Mouse (Mus musculus): ENCODE results near the gene Atad5.

DNA sequence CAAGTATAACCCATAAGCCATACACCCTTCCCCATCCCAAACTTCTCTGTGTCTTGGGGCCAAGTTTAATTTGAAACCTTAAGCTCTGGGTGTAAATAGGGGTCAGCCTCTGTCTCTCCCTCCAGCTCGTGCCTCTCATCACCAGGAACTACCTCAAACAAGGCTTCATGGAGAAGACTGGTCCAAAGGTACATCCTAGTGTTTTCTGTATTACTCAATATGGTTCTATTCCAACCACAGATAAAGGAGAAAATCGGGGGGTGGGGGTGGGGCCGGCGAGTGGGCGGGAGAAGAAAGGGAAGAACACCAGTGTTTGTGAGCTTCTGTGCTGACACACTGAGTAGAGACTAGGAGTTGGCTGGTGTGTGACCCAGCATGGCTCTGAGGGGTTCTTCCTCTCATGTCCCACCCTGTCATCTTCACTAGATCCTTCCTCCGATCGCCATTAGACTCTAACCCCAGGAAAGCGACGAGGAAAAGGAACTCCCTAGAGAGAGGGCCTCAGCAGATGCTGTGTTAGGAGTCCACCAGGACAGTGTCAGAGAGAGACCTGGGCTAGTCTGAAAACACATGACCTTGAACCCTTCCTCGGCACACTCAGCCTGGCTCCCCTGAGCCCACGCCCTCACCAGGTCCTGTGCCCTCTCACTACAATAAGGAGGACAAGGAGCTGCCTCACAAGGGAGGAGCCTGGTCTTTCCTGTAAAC lies 84.9 kb downstream of the Atad5 start:
- TF ChIP-seq MYOG (IDR thresholded peaks at IDR 0.05; ENCODE audit: control insufficient read depth in 1 of 3, insufficient read depth in 1 of 3, insufficient read length in 2 of 3, low read depth in 2 of 3), result no peak
- TF ChIP-seq POLR2A (IDR thresholded peaks at IDR 0.05; ENCODE audit: insufficient read length, low read depth), result no peak
- TF ChIP-seq MAX (IDR thresholded peaks at IDR 0.05; ENCODE audit: low read depth), result no peak
- TF ChIP-seq MYOD1 (IDR thresholded peaks at IDR 0.05; ENCODE audit: control insufficient read depth in 1 of 3, insufficient read length in 2 of 3, low read depth in 2 of 3), result no peak
- no peak for TF ChIP-seq TCF3 (IDR thresholded peaks at IDR 0.05; ENCODE audit: insufficient read length, low read depth)
